Mouse (Mus musculus) layer of hippocampus, postnatal 10 days (tissue): ENCODE data around the gene Nabp2. TPM values are rescaled to one million over a fixed set of nuclear protein-coding genes. Genes with fewer than 3 reads are reported as not detected.

ENCODE experiments used
- DNase-seq, 2 experiments: peaks; one replicate each; pipeline ENCODE4 v3.0.0; 2021; ENCODE audit warnings: low spot score in 2 of 2
- microRNA-seq, 2 experiments: library from miRNA; unstranded; fragments of <30 nt; microRNA quantifications; one replicate each; pipeline ENCODE4 v1.2.0; 2021
- total RNA-seq, 2 experiments: library from RNA; stranded (reverse); gene quantifications; 2 replicates each; pipeline ENCODE4 v1.2.3; 2021

Gene Nabp2
- total RNA-seq, 2 experiments from 2014 or later: 94.1 to 94.2 TPM

- DNase-seq: no peak
Observed at GRCm38 (mm10) chr10:128361836-128362235, 49.5 kb downstream of the Nabp2 start.

DNA sequence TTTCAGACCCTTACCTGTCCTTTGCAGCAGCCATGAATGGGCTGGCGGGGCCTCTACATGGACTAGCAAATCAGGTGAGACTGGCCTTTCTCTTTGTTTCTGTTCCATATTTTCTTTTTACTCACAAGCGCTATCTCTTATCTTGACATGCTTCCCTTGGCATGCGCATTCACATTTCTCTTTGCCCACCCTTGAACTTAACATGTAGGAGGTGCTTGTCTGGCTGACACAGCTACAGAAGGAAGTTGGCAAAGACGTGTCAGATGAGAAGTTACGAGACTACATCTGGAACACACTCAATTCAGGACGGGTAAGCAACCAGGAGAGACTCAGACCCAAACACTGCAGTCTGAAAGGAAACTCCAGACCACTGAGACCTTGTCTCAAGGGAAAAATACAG, 52.1 kb downstream of the Nabp2 start:
- no peak for DNase-seq

DNA sequence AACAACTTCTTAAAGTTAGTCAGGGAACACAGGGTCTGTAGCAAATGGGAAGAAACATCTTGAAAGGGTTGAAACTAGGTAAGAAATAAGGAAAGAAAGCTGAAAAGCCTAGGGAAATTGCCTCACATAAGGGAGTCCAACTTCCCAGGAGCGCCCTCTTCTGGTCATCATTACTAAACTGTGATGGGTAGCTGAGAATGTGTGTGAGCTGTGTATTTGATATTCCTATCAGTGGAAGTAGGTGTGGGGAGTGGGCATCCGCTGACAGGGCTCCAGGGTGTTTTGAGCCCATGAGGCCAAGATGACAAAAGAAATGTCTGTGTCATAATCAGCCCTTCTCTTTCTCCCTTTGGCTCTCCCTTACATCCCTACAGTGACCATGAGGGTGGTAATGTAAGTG, 52.5 kb downstream of the Nabp2 start:
- peak; percentile 53 to 66 for DNase-seq

Small RNA genes within 50 kb of the gene (microRNA-seq; reads per million reads assigned to microRNA genes)
- gene Gm25361: 0 reads per million in 2 experiments
- gene Gm26308: 0 to 0.45 reads per million in 2 experiments
- gene Mir6914: 0.22 to 0.59 reads per million in 2 experiments
- 4.0 to 7.8 reads per million in 2 experiments for gene Mir6915
- 0.67 to 2.0 reads per million in 2 experiments for gene Mir8105

Other genes starting within 250 kb of the Nabp2 start
- 10 to 100 TPM; 11.3 to 16.1 TPM for gene Rbms2, start 231.2 kb downstream of the Nabp2 start, total RNA-seq
- gene Gls2, start 217.0 kb downstream of the Nabp2 start, total RNA-seq: 10 to 100 TPM; 12.2 to 17.1 TPM
- 10 to 100 TPM; 11.5 to 12.8 TPM for gene Spryd4, start 199.7 kb downstream of the Nabp2 start, total RNA-seq
- not detected for gene Mip, start 185.7 kb downstream of the Nabp2 start, total RNA-seq
- gene Timeless, start 179.4 kb downstream of the Nabp2 start, total RNA-seq: 10 to 100 TPM in 1 of 2 experiments, 1 to 10 TPM in 1; 7.8 to 10.1 TPM
- gene Apon, start 157.4 kb downstream of the Nabp2 start, total RNA-seq: not detected
- not detected for gene Apof, start 142.8 kb downstream of the Nabp2 start, total RNA-seq
- gene Stat2, start 140.9 kb downstream of the Nabp2 start, total RNA-seq: 10 to 100 TPM; 25.6 to 29.3 TPM
- gene Il23a, start 112.7 kb downstream of the Nabp2 start, total RNA-seq: under 1 TPM in 1 of 2 experiments, not detected in 1; 0.85 TPM
- gene Pan2, start 108.2 kb downstream of the Nabp2 start, total RNA-seq: 10 to 100 TPM; 15.5 to 15.8 TPM
- 10 to 100 TPM; 75.5 to 78.5 TPM for gene Cnpy2, start 89.0 kb downstream of the Nabp2 start, total RNA-seq
- gene Cs, start 73.8 kb downstream of the Nabp2 start, total RNA-seq: 100 to 1,000 TPM; 277 to 286 TPM
- gene Coq10a, start 42.5 kb downstream of the Nabp2 start, total RNA-seq: 10 to 100 TPM; 55.6 to 58.8 TPM
- 10 to 100 TPM; 79.0 to 80.3 TPM for gene Ankrd52, start 34.4 kb downstream of the Nabp2 start, total RNA-seq
- gene Slc39a5, start 10.3 kb downstream of the Nabp2 start, total RNA-seq: under 1 TPM; 0.22 to 0.53 TPM
- gene Rnf41, start 165 bp upstream of the Nabp2 start, total RNA-seq: 10 to 100 TPM; 76.0 to 78.2 TPM
- gene Smarcc2, start 47.8 kb upstream of the Nabp2 start, total RNA-seq: 100 to 1,000 TPM; 205 to 222 TPM
- 100 to 1,000 TPM; 608 to 632 TPM for gene Myl6, start 82.7 kb upstream of the Nabp2 start, total RNA-seq
- gene Myl6b, start 87.2 kb upstream of the Nabp2 start, total RNA-seq: 10 to 100 TPM; 25.5 to 29.3 TPM
- gene Esyt1, start 114.4 kb upstream of the Nabp2 start, total RNA-seq: 10 to 100 TPM; 10.1 to 11.9 TPM
- 10 to 100 TPM; 12.2 to 14.0 TPM for gene Zc3h10, start 136.3 kb upstream of the Nabp2 start, total RNA-seq
- 1,000 to 10,000 TPM; 2,468 to 2,532 TPM for gene Rpl41, start 137.8 kb upstream of the Nabp2 start, total RNA-seq
- gene Pa2g4, start 154.5 kb upstream of the Nabp2 start, total RNA-seq: 10 to 100 TPM; 83.2 to 87.6 TPM
- under 1 TPM; 0.71 to 0.76 TPM for gene Erbb3, start 178.2 kb upstream of the Nabp2 start, total RNA-seq
- 100 to 1,000 TPM; 508 to 545 TPM for gene Rps26, start 215.3 kb upstream of the Nabp2 start, total RNA-seq
- 10 to 100 TPM; 17.2 to 17.7 TPM for gene Ikzf4, start 234.5 kb upstream of the Nabp2 start, total RNA-seq